Mouse (Mus musculus) thymus, adult 2 months (tissue): ENCODE results near the gene Vcpkmt.

ENCODE experiments used
- CTCF ChIP-seq: fragments of 200-500 bp; IDR thresholded peaks from 2 replicates; pipeline ENCODE4 v1.5.1; 2012; ENCODE audit warnings: mild to moderate bottlenecking, control low read depth, low read length, moderate library complexity, borderline replicate concordance; ENCODE audit not compliant: control insufficient read depth, poor library complexity, insufficient read depth; ENCODE audit errors: extremely low read depth
- POLR2A ChIP-seq: fragments of 200-500 bp; IDR thresholded peaks from 2 replicates; pipeline ENCODE4 v1.6.1; 2012; ENCODE audit warnings: mild to moderate bottlenecking, low read length, control low read depth, moderate library complexity; ENCODE audit not compliant: control insufficient read depth, poor library complexity, insufficient read depth; ENCODE audit errors: extremely low read depth

GRCm38 (mm10) chr12:69573271-69573670, 9.6 kb downstream of the Vcpkmt start:
- no peak for TF ChIP-seq CTCF
- no peak for TF ChIP-seq POLR2A
